Mouse (Mus musculus) embryonic facial prominence, embryonic 11.5 days (tissue): ENCODE measurements around the gene Tbx4. TPM values are rescaled to one million over a fixed set of nuclear protein-coding genes. Genes with fewer than 3 reads are reported as not detected.

Source experiments
- ATAC-seq: fragments of 200-750 bp; cut with Nextera tagmentation; replicated peaks from 2 replicates; pipeline ENCODE4 v1.8.0; 2017; ENCODE audit warnings: low read depth; ENCODE audit not compliant: insufficient number of reproducible peaks, low FRiP score, low TSS enrichment
- DNase-seq: peaks from one replicate; pipeline ENCODE4 v3.0.0-alpha.2; 2015; ENCODE audit warnings: low spot score
- H3K27ac ChIP-seq: fragments of 300-500 bp; sonication (generic); replicated peaks from 2 replicates; pipeline ENCODE4 v1.5.1; 2014; ENCODE audit warnings: mild to moderate bottlenecking, low read depth, low read length, control low read depth
- H3K27me3 ChIP-seq: fragments of 300-500 bp; sonication (generic); 2 replicates; pipeline ENCODE4 v1.6.1; 2014; ENCODE audit warnings: mild to moderate bottlenecking, low read length, moderate library complexity, mixed read lengths; ENCODE audit not compliant: control insufficient read depth, insufficient read depth
- H3K36me3 ChIP-seq: fragments of 300-500 bp; sonication (generic); replicated peaks from 2 replicates; pipeline ENCODE4 v1.6.1; 2014; ENCODE audit warnings: low read depth, mild to moderate bottlenecking, low read length, moderate library complexity, mixed read lengths; ENCODE audit not compliant: control insufficient read depth, insufficient read depth
- H3K4me1 ChIP-seq: fragments of 300-500 bp; sonication (generic); 2 replicates; pipeline ENCODE4 v1.6.1; 2014; ENCODE audit warnings: low read length, mixed read lengths; ENCODE audit not compliant: control insufficient read depth, insufficient read depth
- H3K4me2 ChIP-seq: fragments of 300-500 bp; sonication (generic); 2 replicates; pipeline ENCODE4 v1.6.1; 2014; ENCODE audit warnings: low read depth, mild to moderate bottlenecking, control low read depth, low read length, moderate library complexity
- H3K4me3 ChIP-seq: fragments of 300-500 bp; sonication (generic); 2 replicates; pipeline ENCODE4 v1.5.1; 2014; ENCODE audit warnings: low read depth, low read length, control low read depth
- H3K9ac ChIP-seq: fragments of 300-500 bp; sonication (generic); replicated peaks from 2 replicates; pipeline ENCODE4 v1.6.1; 2014; ENCODE audit warnings: mild to moderate bottlenecking, control low read depth, low read length
- H3K9me3 ChIP-seq: fragments of 300-500 bp; sonication (generic); replicated peaks from 2 replicates; pipeline ENCODE4 v1.6.1; 2016; ENCODE audit warnings: mild to moderate bottlenecking, low read length, inconsistent platforms, mixed read lengths; ENCODE audit not compliant: control insufficient read depth
- WGBS: fragments of 180-500 bp; shearing (Covaris S2); extraction: QIAGEN DNeasy Blood & Tissue Kit; methylation state at CpG from one replicate; pipeline ENCODE4 v1.1.7; 2014; 5-methylcytosine and 5-hydroxymethylcytosine counted together
- polyA plus RNA-seq: library from polyadenylated mRNA; unstranded; fragments of >200 nt; fragmentation: Nextera tagmentation; extraction: Ambion mirVana; gene quantifications from 2 replicates; pipeline ENCODE4 v1.2.1, GENCODE M21; 2014

Gene Tbx4
- polyA plus RNA-seq, 1 experiment from 2014 or later: 0.65 TPM

DNA sequence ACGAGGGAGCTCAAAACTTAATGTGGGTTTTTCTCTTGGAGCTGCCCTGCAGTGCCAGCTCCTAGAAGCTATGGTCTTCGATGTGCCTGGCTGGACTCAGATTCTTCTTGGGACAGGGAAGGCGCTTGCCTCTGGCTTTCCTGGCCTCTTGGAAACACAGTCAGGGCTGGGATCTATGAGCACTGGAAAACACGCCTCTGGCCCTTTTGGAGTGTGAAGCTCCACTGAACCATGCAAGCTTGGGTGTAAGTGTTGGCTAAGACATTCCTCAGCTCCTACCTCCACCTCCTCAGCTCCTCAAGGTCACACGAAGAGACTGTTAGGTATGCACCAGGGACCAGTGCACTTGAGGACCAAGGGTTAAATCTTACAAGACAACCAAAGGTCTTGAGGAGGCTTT lies 41.3 kb upstream of the Tbx4 start:
- Histone ChIP-seq H3K27me3 (peaks cover 5% of the 10 kb centered on the region), H3K9me3 (no peaks in the 10 kb centered on the region), H3K4me2 (peak overlapping the region; percentile 87), H3K27ac (peak overlapping the region; percentile 81; the same call in 1 of the 2 replicates), H3K4me1 (peaks cover 2% of the 10 kb centered on the region; the same call in 1 of the 2 replicates), H3K36me3 (no peaks in the 10 kb centered on the region), H3K4me3 (peak overlapping the region; percentile 79), H3K9ac (peak overlapping the region; percentile 80)
- WGBS: 28% methylated on average over 5 of the region's 5 CpGs
- DNase-seq (no peak), ATAC-seq (no peak)

DNA sequence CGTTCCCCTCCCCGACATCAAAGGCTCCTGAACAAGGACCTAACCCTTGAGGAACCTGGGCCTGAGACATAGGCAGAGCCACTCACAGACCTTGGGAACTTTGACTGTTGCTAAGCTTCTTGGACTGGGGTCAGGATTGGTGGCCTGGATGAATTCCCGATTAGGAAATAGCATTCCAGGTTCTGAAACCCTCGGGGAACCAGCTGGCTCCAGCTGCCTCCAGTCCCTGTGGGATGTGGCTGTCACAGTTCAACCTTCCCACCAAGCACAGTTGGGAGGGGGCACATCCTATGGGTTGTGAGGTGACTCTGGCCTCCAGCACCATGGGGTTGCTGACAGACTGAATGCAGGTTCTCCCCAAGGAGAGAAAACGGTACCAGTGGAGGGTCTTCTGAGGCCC lies 40.3 kb upstream of the Tbx4 start:
- DNase-seq (no peak), ATAC-seq (no peak)
- 45% methylated on average over 5 of the region's 5 CpGs for WGBS
- Histone ChIP-seq H3K9me3 (no peaks in the 10 kb centered on the region), H3K4me3 (no peak overlapping the region), H3K9ac (no peak overlapping the region), H3K36me3 (no peaks in the 10 kb centered on the region), H3K27ac (no peak overlapping the region), H3K4me1 (no peaks in the 10 kb centered on the region), H3K4me2 (no peak overlapping the region), H3K27me3 (peaks cover 1% of the 10 kb centered on the region; the same call in 1 of the 2 replicates)

DNA sequence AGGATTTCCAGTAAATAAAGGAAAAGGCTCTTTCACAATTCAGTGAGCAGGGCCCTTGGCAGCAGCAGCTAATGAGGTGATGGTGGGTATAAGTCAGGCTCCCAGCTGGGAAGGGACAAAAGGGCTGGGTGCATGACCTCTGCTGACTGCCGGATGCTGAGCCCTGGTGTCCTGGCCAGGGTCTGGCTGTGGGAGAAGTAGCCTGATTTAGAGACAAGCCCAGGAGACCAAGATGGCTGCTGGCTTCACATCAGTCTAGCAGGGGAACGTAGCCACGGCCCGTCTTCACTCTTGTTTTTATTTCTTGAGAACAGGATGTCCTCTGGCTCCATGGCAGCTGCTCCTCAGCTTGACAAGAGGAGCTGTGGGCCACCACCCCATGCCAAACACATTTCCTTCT lies 39.7 kb upstream of the Tbx4 start:
- WGBS: 47% methylated on average over 4 of the region's 4 CpGs
- Histone ChIP-seq H3K36me3 (no peaks in the 10 kb centered on the region), H3K27me3 (no peaks in the 10 kb centered on the region), H3K4me2 (no peak overlapping the region), H3K4me1 (no peaks in the 10 kb centered on the region), H3K4me3 (no peak overlapping the region), H3K9ac (0 out of 2 replicates have a peak overlapping the region, but pooled peaks have one; percentile 19), H3K27ac (no peak overlapping the region), H3K9me3 (no peaks in the 10 kb centered on the region)
- ATAC-seq (no peak), DNase-seq (no peak)

DNA sequence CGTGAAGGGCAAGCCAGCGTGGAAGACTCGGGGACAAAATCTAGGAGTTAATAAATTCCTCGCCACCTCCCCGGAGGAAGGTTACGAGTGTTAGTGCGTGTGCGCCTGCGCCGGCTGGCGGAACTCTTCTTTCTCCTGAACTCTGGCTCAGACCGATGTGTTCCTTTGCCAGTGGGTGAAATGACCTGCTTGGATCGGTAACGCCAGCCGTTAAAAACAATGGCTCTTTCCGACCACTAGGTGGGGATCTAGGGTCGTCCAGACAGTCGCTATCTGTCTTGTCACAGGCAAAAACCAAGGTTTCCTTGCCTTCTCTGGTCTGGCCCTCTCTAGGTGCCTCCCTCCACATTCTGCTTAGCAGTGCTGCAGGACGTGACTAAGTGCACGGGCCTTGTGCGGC lies 37.2 kb upstream of the Tbx4 start:
- H3K4me2 ChIP-seq: peak overlapping the region; percentile 43
- ATAC-seq (0 out of 2 replicates have a peak, but pooled peaks have one; percentile 43), DNase-seq (peak; percentile 93)
- H3K27me3 ChIP-seq: no peaks in the 10 kb centered on the region
- 1% methylated on average over 21 of the region's 21 CpGs for WGBS
- H3K27ac ChIP-seq: no peak overlapping the region
- H3K4me1 ChIP-seq: no peaks in the 10 kb centered on the region
- no peak overlapping the region for H3K4me3 ChIP-seq
- H3K9me3 ChIP-seq: no peaks in the 10 kb centered on the region
- no peaks in the 10 kb centered on the region for H3K36me3 ChIP-seq
- peak overlapping the region; percentile 29; the same call in 1 of the 2 replicates for H3K9ac ChIP-seq

DNA sequence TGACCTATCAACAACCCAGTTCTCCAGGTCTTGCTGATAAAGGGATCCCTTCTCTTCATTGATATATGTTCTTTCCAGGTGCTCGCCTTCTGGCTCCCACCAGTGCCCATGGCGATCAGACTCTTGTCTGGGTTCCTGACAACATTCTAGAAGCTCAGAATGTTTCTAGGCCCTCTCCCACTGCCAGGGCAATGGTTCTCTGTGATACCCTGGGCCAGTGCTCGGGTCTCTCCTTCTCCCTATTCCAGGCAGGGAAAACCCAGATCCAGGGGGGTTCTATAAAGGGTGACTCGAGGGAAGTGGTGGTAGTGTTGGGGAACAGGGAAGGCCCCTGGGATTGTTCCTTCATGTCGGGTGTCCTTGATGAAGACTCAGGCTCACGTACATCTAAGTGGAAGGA lies 36.0 kb upstream of the Tbx4 start, which contains the start of gene Gm11444:
TSS of gene Gm11444 (minus strand) at position 101 of the 400 bp plus-strand sequence.
- Histone ChIP-seq H3K4me3 (no peak within 1 kb of the TSS), H3K9ac (no peak within 1 kb of the TSS), H3K4me1 (no peaks in the 10 kb centered on the region), H3K9me3 (no peaks in the 10 kb centered on the region), H3K36me3 (no peaks in the 10 kb centered on the region), H3K27me3 (no peaks in the 10 kb centered on the region), H3K27ac (no peak within 1 kb of the TSS), H3K4me2 (no peak within 1 kb of the TSS)
- 87% methylated on average over 6 of the region's 6 CpGs for WGBS
- no peak for DNase-seq
- ATAC-seq: no peak

DNA sequence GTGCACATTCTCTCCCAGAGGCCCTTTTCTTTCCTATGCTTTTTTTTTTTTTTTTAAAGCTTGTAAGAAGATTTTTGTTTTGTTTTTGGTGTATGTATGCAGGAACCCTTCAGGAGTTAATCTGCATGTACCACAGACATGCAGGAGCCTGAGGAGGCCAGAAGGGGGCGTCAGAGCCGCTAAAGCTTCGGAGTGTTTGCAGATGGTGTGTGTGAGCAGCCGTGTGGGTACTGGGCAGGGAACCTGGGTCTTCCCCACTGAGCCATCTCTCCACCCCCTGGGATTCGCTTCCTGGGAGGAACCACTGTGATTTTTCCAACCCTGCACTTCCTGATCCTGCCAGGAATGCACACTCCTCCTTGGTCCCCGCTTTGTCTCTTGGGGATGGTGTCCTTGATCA lies 35.5 kb upstream of the Tbx4 start:
- DNase-seq (no peak), ATAC-seq (no peak)
- no peak overlapping the region for H3K9ac ChIP-seq
- 35% methylated on average over 6 of the region's 6 CpGs for WGBS
- H3K27me3 ChIP-seq: no peaks in the 10 kb centered on the region
- no peak overlapping the region for H3K4me2 ChIP-seq
- H3K9me3 ChIP-seq: no peaks in the 10 kb centered on the region
- H3K4me1 ChIP-seq: no peaks in the 10 kb centered on the region
- no peaks in the 10 kb centered on the region for H3K36me3 ChIP-seq
- no peak overlapping the region for H3K27ac ChIP-seq
- H3K4me3 ChIP-seq: no peak overlapping the region

DNA sequence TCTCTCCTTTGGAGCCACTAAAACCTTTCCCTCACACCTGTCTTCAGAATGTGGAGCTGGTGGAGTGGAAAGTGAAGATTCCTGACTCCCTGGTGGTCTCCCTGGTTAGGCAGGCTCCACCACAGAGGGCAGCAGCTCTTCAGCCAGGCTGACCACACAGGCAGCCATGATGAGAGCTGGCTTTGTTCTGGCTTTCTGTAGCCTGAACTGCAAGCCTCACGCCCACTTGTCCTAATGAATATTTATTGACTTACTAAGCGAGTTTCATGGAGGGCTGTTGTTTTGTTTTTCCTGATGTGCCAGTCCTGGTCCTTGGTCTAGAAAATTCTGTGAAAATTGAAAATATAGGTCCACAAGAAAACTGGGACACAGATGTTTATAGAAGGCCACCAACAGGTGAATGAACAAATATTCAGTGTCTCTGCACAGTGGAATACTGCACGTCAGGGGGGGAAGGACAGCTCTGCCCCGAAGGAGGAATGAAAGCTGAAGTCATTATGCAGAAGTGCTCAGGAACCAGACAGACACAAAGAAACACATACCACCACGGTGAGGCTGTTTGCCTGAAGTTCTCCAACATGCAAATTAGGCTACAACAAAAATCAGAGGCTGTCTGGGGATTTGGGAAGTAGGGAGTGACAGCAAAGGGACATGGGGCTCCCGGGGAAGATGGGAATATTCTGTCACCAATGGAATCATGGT lies 28.1 kb upstream of the Tbx4 start:
- 14% methylated on average over 6 of the region's 6 CpGs for WGBS
- H3K4me2 ChIP-seq: no peak overlapping the region
- no peaks in the 10 kb centered on the region for H3K36me3 ChIP-seq
- no peaks in the 10 kb centered on the region for H3K4me1 ChIP-seq
- no peak for ATAC-seq
- no peak overlapping the region for H3K4me3 ChIP-seq
- no peaks in the 10 kb centered on the region for H3K9me3 ChIP-seq
- DNase-seq: peak; percentile 30
- no peak overlapping the region for H3K9ac ChIP-seq
- H3K27ac ChIP-seq: no peak overlapping the region
- H3K27me3 ChIP-seq: no peaks in the 10 kb centered on the region

DNA sequence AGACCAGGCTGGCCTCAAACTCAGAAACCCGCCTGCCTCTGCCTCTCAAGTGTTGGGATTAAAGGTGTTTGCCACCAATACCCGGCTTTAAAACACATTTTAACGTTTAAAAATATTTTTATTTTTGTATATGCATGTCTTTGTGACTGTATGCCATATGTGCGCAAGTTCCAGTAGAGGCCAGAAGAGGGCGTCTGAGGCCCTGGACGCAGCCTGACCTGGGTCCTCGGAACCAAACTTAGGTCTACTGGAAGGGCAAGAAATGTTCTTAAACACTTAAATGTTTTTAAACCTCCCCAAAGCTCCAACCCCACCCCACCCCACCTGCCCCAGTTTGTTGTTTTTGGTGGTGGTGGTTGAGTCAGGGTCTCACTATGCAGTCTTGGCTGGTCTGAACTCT lies 21.9 kb upstream of the Tbx4 start:
- no peak overlapping the region for H3K27ac ChIP-seq
- 35% methylated on average over 7 of the region's 7 CpGs for WGBS
- no peak overlapping the region for H3K4me3 ChIP-seq
- H3K4me2 ChIP-seq: no peak overlapping the region
- no peaks in the 10 kb centered on the region for H3K9me3 ChIP-seq
- ATAC-seq (no peak), DNase-seq (peak; percentile 45)
- H3K4me1 ChIP-seq: no peaks in the 10 kb centered on the region
- H3K9ac ChIP-seq: no peak overlapping the region
- H3K36me3 ChIP-seq: no peaks in the 10 kb centered on the region
- no peaks in the 10 kb centered on the region for H3K27me3 ChIP-seq
